Mouse (Mus musculus): ENCODE results near the gene Vps16. TPM values are rescaled to one million over a fixed set of nuclear protein-coding genes. Genes with fewer than 3 reads are reported as not detected.

The Vps16 gene
- polyA plus RNA-seq, 1 experiment from 2014 or later, result 60.9 TPM

GRCm38 (mm10) chr2:130451086-130451726 lies 27.1 kb downstream of the Vps16 start:
- Histone ChIP-seq H3K4me3 (ENCODE audit: low read length) (peak overlapping the region; percentile 84), H3K36me3 (ENCODE audit: control insufficient read depth, insufficient read depth) (no peaks in the 10 kb centered on the region), H3K27ac (ENCODE audit: low read length) (no peak overlapping the region), H3K4me2 (ENCODE audit: low read depth, low read length) (peak overlapping the region; percentile 87), H3K27me3 (ENCODE audit: control insufficient read depth, insufficient read depth, low read length) (no peaks in the 10 kb centered on the region), H3K9ac (ENCODE audit: low read length) (peak overlapping the region; percentile 89), H3K4me1 (ENCODE audit: control insufficient read depth, insufficient read depth, low read length) (peaks cover 27% of the 10 kb centered on the region), H3K9me3 (replicated peaks; ENCODE audit: control insufficient read depth, low read length) (no peaks in the 10 kb centered on the region)
- WGBS, result 53% methylated on average over 14 of the region's 14 CpGs
- ATAC-seq (replicated peaks; ENCODE audit: extremely low read depth, insufficient read depth, low FRiP score), result no peak

GRCm38 (mm10) chr2:130451727-130452090 lies 27.6 kb downstream of the Vps16 start:
- H3K27ac ChIP-seq (ENCODE audit: low read length), result no peak overlapping the region
- no peaks in the 10 kb centered on the region for H3K27me3 ChIP-seq (ENCODE audit: control insufficient read depth, insufficient read depth, low read length)
- no peaks in the 10 kb centered on the region for H3K9me3 ChIP-seq (replicated peaks; ENCODE audit: control insufficient read depth, low read length)
- H3K4me3 ChIP-seq (ENCODE audit: low read length), result peak overlapping the region; percentile 84; the same call in 1 of the 2 replicates
- 50% methylated on average over 3 of the region's 3 CpGs for WGBS
- peaks cover 27% of the 10 kb centered on the region for H3K4me1 ChIP-seq (ENCODE audit: control insufficient read depth, insufficient read depth, low read length)
- H3K4me2 ChIP-seq (ENCODE audit: low read depth, low read length), result peak overlapping the region; percentile 87
- no peaks in the 10 kb centered on the region for H3K36me3 ChIP-seq (ENCODE audit: control insufficient read depth, insufficient read depth)
- ATAC-seq (replicated peaks; ENCODE audit: extremely low read depth, insufficient read depth, low FRiP score), result no peak
- no peak overlapping the region for H3K9ac ChIP-seq (ENCODE audit: low read length)

- Histone ChIP-seq H3K27ac (ENCODE audit: low read length) (no peak overlapping the region), H3K4me1 (ENCODE audit: control insufficient read depth, insufficient read depth, low read length) (peaks cover 29% of the 10 kb centered on the region), H3K4me2 (ENCODE audit: low read depth, low read length) (no peak overlapping the region), H3K9ac (ENCODE audit: low read length) (no peak overlapping the region), H3K9me3 (replicated peaks; ENCODE audit: control insufficient read depth, low read length) (no peaks in the 10 kb centered on the region), H3K27me3 (ENCODE audit: control insufficient read depth, insufficient read depth, low read length) (no peaks in the 10 kb centered on the region), H3K36me3 (ENCODE audit: control insufficient read depth, insufficient read depth) (no peaks in the 10 kb centered on the region), H3K4me3 (ENCODE audit: low read length) (no peak overlapping the region)
- 63% methylated on average over 2 of the region's 2 CpGs for WGBS
- ATAC-seq (replicated peaks; ENCODE audit: extremely low read depth, insufficient read depth, low FRiP score), result no peak
These were observed 28.1 kb downstream of the Vps16 start for GRCm38 (mm10) chr2:130452266-130452665.

DNA sequence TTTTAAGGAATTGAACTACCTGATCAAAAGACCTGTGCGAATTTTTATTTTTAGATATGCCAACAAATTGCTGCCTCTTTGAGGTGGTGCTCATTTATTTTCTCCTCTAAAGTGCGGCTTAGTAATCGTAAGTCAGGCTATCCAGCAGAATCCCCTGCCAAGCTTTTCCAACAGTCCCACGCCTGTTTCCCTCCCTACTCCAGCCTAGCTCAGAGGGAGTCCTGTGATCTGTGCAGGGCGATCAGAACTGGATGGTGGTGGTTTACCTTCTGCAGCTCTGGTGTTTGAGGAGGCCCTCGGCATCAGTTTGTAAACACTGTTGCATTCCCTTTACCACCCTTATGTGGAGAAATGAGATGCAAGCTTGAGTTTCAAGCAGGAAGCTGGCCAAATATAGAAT lies 29.3 kb downstream of the Vps16 start:
- H3K9ac ChIP-seq (ENCODE audit: low read length), result no peak overlapping the region
- 68% methylated on average over 6 of the region's 6 CpGs for WGBS
- H3K27ac ChIP-seq (ENCODE audit: low read length), result no peak overlapping the region
- peaks cover 29% of the 10 kb centered on the region for H3K4me1 ChIP-seq (ENCODE audit: control insufficient read depth, insufficient read depth, low read length)
- H3K9me3 ChIP-seq (replicated peaks; ENCODE audit: control insufficient read depth, low read length), result no peaks in the 10 kb centered on the region
- H3K4me3 ChIP-seq (ENCODE audit: low read length), result no peak overlapping the region
- no peak overlapping the region for H3K4me2 ChIP-seq (ENCODE audit: low read depth, low read length)
- no peak for ATAC-seq (replicated peaks; ENCODE audit: extremely low read depth, insufficient read depth, low FRiP score)
- H3K36me3 ChIP-seq (ENCODE audit: control insufficient read depth, insufficient read depth), result no peaks in the 10 kb centered on the region
- H3K27me3 ChIP-seq (ENCODE audit: control insufficient read depth, insufficient read depth, low read length), result no peaks in the 10 kb centered on the region

DNA sequence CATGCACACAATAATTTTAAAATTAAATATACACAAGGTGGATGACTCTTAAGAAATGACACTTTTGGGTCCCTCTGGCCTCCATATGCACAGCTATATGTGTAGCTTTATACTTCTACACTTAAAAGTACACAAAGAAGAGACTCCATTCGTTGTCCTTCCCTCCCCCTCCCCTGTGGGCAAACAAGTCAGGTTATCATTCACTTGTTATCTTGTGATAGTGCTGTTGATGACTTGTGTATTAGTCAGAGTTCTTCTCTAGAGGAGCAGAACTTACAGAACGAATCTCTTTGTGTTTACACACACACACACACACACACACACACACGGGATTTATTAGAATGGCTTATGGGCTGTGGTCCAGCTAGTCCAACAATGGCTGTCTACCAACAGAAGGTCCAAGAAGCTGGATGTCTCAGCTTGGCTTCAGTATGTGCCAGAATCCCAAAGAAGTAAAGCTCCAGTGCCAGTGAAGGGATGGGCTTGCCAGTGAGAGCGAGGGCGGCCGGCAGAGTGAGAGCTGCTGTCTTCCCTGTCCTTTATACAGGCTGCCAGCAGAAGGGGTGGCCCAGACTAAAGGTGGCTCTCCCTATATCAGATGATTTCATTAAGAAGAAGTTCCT lies 30.7 kb downstream of the Vps16 start:
- no peak overlapping the region for H3K27ac ChIP-seq (ENCODE audit: low read length)
- H3K4me3 ChIP-seq (ENCODE audit: low read length), result no peak overlapping the region
- H3K9me3 ChIP-seq (replicated peaks; ENCODE audit: control insufficient read depth, low read length), result no peaks in the 10 kb centered on the region
- H3K27me3 ChIP-seq (ENCODE audit: control insufficient read depth, insufficient read depth, low read length), result no peaks in the 10 kb centered on the region
- no peak for ATAC-seq (replicated peaks; ENCODE audit: extremely low read depth, insufficient read depth, low FRiP score)
- H3K4me1 ChIP-seq (ENCODE audit: control insufficient read depth, insufficient read depth, low read length), result peaks cover 30% of the 10 kb centered on the region
- 60% methylated on average over 6 of the region's 6 CpGs for WGBS
- no peak overlapping the region for H3K9ac ChIP-seq (ENCODE audit: low read length)
- no peak overlapping the region for H3K4me2 ChIP-seq (ENCODE audit: low read depth, low read length)
- no peaks in the 10 kb centered on the region for H3K36me3 ChIP-seq (ENCODE audit: control insufficient read depth, insufficient read depth)

- H3K36me3 ChIP-seq (ENCODE audit: control insufficient read depth, insufficient read depth), result no peaks in the 10 kb centered on the region
- WGBS, result 80% methylated on average over 3 of the region's 3 CpGs
- no peaks in the 10 kb centered on the region for H3K27me3 ChIP-seq (ENCODE audit: control insufficient read depth, insufficient read depth, low read length)
These were observed 33.7 kb downstream of the Vps16 start for GRCm38 (mm10) chr2:130457871-130458270.

DNA sequence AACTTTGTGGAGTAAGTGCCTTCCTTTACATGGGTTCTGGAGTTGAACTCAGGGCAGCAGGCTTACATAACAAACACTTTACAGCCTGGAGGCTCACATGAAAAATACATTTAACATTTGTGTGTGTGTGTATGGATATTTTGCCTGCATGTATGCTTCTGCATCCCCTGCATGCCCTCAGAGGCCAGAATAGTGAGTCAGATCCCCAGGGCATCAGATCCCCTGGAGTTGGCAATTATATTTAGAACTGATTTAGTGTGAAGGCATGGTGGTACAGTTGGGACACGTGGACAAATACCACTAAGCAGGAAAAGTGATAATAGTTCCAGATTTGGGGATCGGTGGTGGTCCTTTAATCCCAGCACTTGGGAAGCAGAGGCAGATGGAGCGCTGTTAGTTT lies 35.4 kb downstream of the Vps16 start:
- Histone ChIP-seq H3K9ac (ENCODE audit: low read length) (no peak overlapping the region), H3K4me2 (ENCODE audit: low read depth, low read length) (no peak overlapping the region), H3K27me3 (ENCODE audit: control insufficient read depth, insufficient read depth, low read length) (no peaks in the 10 kb centered on the region), H3K4me1 (ENCODE audit: control insufficient read depth, insufficient read depth, low read length) (peaks cover 16% of the 10 kb centered on the region; the same call in 1 of the 2 replicates), H3K9me3 (replicated peaks; ENCODE audit: control insufficient read depth, low read length) (no peaks in the 10 kb centered on the region; the same call in 1 of the 2 replicates), H3K27ac (ENCODE audit: low read length) (no peak overlapping the region), H3K4me3 (ENCODE audit: low read length) (no peak overlapping the region), H3K36me3 (ENCODE audit: control insufficient read depth, insufficient read depth) (peaks cover 3% of the 10 kb centered on the region; the same call in 1 of the 2 replicates)
- 56% methylated on average over 3 of the region's 3 CpGs for WGBS
- ATAC-seq (replicated peaks; ENCODE audit: extremely low read depth, insufficient read depth, low FRiP score), result no peak

More at GRCm38 (mm10) chr2:130457871-130458270, 33.7 kb downstream of the Vps16 start:
- Histone ChIP-seq H3K4me1 (ENCODE audit: control insufficient read depth, insufficient read depth, low read length) (peaks cover 15% of the 10 kb centered on the region; the same call in 1 of the 2 replicates), H3K4me3 (ENCODE audit: low read length) (no peak overlapping the region), H3K9me3 (replicated peaks; ENCODE audit: control insufficient read depth, low read length) (no peaks in the 10 kb centered on the region; the same call in 1 of the 2 replicates), H3K4me2 (ENCODE audit: low read depth, low read length) (no peak overlapping the region), H3K27ac (ENCODE audit: low read length) (no peak overlapping the region), H3K9ac (ENCODE audit: low read length) (no peak overlapping the region)
- ATAC-seq (replicated peaks; ENCODE audit: extremely low read depth, insufficient read depth, low FRiP score), result no peak

DNA sequence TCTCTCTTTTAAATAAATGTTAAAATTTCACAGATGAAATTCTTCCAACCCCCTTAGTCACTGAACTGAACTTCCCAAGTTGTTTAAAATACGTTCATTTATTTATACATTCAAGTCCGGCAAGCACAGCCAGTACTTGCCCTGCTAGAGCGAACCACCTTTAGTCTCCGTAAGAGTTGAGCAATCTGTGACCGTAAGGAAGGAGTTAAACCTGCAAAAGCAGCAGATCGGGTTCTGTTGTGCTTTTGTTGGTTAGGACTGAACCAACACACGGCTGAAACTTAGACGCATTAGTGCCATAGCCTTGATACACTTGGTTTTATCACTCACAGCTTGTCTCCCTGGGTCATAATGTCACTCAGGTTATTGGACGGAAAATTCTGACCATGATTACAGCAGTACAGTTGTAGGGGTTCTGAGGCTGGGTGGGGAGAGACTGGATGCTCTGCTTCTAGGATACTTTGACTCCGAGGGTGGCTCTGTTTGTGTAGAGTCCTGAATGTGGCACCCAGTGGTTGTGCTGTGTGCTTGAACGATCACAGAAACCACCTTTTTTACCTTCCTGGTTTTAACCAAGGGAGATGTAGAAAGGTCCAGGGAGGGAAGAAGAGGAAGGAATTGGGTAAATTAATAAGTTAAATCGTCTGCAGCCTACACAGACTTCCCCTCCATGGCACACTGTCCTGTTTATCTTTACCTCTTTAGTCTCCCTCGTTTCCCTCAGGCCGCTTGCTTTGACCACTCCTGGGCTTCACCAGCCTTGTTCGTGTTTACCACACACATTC lies 37.3 kb downstream of the Vps16 start:
- no peak overlapping the region for H3K4me3 ChIP-seq (ENCODE audit: low read length)
- no peaks in the 10 kb centered on the region for H3K27me3 ChIP-seq (ENCODE audit: control insufficient read depth, insufficient read depth, low read length)
- no peak overlapping the region for H3K9ac ChIP-seq (ENCODE audit: low read length)
- no peak overlapping the region for H3K27ac ChIP-seq (ENCODE audit: low read length)
- H3K4me2 ChIP-seq (ENCODE audit: low read depth, low read length), result no peak overlapping the region
- peaks cover 12% of the 10 kb centered on the region; the same call in 1 of the 2 replicates for H3K4me1 ChIP-seq (ENCODE audit: control insufficient read depth, insufficient read depth, low read length)
- no peaks in the 10 kb centered on the region; the same call in 1 of the 2 replicates for H3K9me3 ChIP-seq (replicated peaks; ENCODE audit: control insufficient read depth, low read length)
- WGBS, result 72% methylated on average over 15 of the region's 15 CpGs
- H3K36me3 ChIP-seq (ENCODE audit: control insufficient read depth, insufficient read depth), result peaks cover 3% of the 10 kb centered on the region; the same call in 1 of the 2 replicates
- ATAC-seq (replicated peaks; ENCODE audit: extremely low read depth, insufficient read depth, low FRiP score), result no peak

- Histone ChIP-seq H3K4me1 (ENCODE audit: control insufficient read depth, insufficient read depth, low read length) (peaks cover 12% of the 10 kb centered on the region), H3K4me3 (ENCODE audit: low read length) (no peak overlapping the region), H3K9ac (ENCODE audit: low read length) (no peak overlapping the region), H3K36me3 (ENCODE audit: control insufficient read depth, insufficient read depth) (peaks cover 3% of the 10 kb centered on the region; the same call in 1 of the 2 replicates), H3K27ac (ENCODE audit: low read length) (no peak overlapping the region), H3K27me3 (ENCODE audit: control insufficient read depth, insufficient read depth, low read length) (no peaks in the 10 kb centered on the region), H3K4me2 (ENCODE audit: low read depth, low read length) (no peak overlapping the region), H3K9me3 (replicated peaks; ENCODE audit: control insufficient read depth, low read length) (no peaks in the 10 kb centered on the region; the same call in 1 of the 2 replicates)
- 68% methylated on average over 1 of the region's 1 CpGs for WGBS
- no peak for ATAC-seq (replicated peaks; ENCODE audit: extremely low read depth, insufficient read depth, low FRiP score)
These were observed 42.3 kb downstream of the Vps16 start for GRCm38 (mm10) chr2:130466438-130466837.

Data from heart, embryonic 16.5 days (tissue).